In genomic region chr11:3735715-3736114, GRCm38 (mm10) we compare ENCODE assay signal across 17 mouse cellular contexts.
"Had no signal": no experiment of that assay in that cellular context is flagged by ENCODE, and none has a peak within 500 bp of the region (broad histone marks: within the 10 kb centered on the region; RNA-seq: fewer than 3 reads in every experiment).

No protein-coding gene starts in this region.

- H3K27ac ChIP-seq: kidney, postnatal 0 days; limb, embryonic 12.5 days; liver, embryonic 13.5 days; lung, embryonic 15.5 days; macrophage; neural tube, embryonic 15.5 days had no signal

- H3K4me3 ChIP-seq: limb, embryonic 12.5 days; liver, embryonic 13.5 days; lung, embryonic 15.5 days; megakaryocyte, embryonic 14.5 days; myocyte; neural tube, embryonic 15.5 days had no signal

- DNase-seq: kidney, adult 11 months; kidney, adult 9 months; kidney, postnatal 36 days; liver; liver, embryonic 13.5 days; liver, postnatal 0 days; lung, postnatal 14 days; spleen, adult 18-20 months; thymus, adult 2 months; thymus, postnatal 25 days had no signal
